Mouse (Mus musculus) liver, postnatal 0 days (tissue): ENCODE results near the gene Flna.

ENCODE experiments used
- CTCF ChIP-seq: sonication (generic); IDR thresholded peaks from 2 replicates; pipeline ENCODE4 v1.5.1; 2016; ENCODE audit warnings: antibody characterized with exemption, low read depth
- EP300 ChIP-seq: IDR thresholded peaks from 2 replicates; pipeline ENCODE4 v1.6.1; 2016; ENCODE audit warnings: antibody characterized with exemption, low read depth, mild to moderate bottlenecking

GRCm38 (mm10) chrX:74283092-74283437 is 33.4 kb upstream of the Flna start:
- no peak for TF ChIP-seq CTCF
- TF ChIP-seq EP300 = no peak
